Mouse (Mus musculus): ENCODE results near the gene Vwc2.

Vwc2 gene

DNA sequence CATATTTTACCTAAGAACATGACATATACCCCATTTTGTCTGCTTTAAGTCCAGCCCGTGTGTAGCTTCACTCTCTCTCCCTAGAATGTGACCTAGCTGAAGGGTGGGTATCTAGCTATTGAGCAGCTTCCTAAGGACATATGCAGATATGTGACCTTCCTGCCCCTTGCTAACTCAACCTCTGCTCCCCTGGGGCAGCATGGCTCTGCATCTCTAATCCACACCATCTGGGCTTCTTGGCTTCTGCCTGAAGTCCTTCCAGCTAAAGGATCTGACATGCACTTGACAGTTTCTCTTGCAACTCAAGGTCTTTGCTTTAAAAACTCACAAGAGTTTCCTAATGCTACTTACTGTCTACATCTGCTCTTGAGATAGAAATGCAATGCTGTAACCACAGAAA lies 38.7 kb downstream of the Vwc2 start:
- 0 out of 2 replicates have a peak, but pooled peaks cover 10% of the 10 kb centered on the region for H3K9me3 ChIP-seq (ENCODE audit: low read length)
- no peak for TF ChIP-seq NANOG (IDR thresholded peaks at IDR 0.05; ENCODE audit: borderline replicate concordance, low read length)
- no peak for TF ChIP-seq POU5F1 (IDR thresholded peaks at IDR 0.05; ENCODE audit: borderline replicate concordance, low read length)
- no peaks in the 10 kb centered on the region for H3K36me3 ChIP-seq (ENCODE audit: insufficient read depth, low read length)
- H3K27me3 ChIP-seq (ENCODE audit: insufficient read depth, low read length) = no peaks in the 10 kb centered on the region
- H3K4me1 ChIP-seq (replicated peaks; ENCODE audit: low read depth, low read length) = peaks cover 20% of the 10 kb centered on the region
- H3K4me3 ChIP-seq (replicated peaks; ENCODE audit: low read length) = no peak overlapping the region

DNA sequence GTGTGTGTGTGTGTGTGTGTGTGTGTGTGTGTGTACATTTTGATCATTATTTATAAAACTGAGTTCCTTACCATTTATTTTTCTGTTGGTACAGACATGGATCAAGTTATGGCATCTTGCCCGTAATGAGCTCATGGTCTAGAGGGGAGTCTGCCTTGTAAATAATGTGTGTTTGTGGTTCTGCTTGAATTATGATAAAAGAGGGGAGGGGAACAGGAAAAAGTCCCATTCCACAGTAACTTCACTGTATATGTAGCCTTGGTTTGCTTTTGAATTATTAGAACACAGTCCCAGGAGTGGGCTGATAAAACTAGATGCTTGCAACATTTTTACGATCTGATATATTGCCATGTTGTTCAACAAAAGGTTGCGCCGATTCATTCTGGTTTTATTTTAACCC lies 57.4 kb downstream of the Vwc2 start:
- Histone ChIP-seq H3K4me1 (replicated peaks; ENCODE audit: low read depth, low read length) (no peaks in the 10 kb centered on the region), H3K4me3 (replicated peaks; ENCODE audit: low read length) (no peak overlapping the region), H3K9me3 (ENCODE audit: low read length) (no peaks in the 10 kb centered on the region), H3K36me3 (ENCODE audit: insufficient read depth, low read length) (no peaks in the 10 kb centered on the region), H3K27me3 (ENCODE audit: insufficient read depth, low read length) (no peaks in the 10 kb centered on the region)
- TF ChIP-seq POU5F1 (IDR thresholded peaks at IDR 0.05; ENCODE audit: borderline replicate concordance, low read length) (no peak), NANOG (IDR thresholded peaks at IDR 0.05; ENCODE audit: borderline replicate concordance, low read length) (no peak)

DNA sequence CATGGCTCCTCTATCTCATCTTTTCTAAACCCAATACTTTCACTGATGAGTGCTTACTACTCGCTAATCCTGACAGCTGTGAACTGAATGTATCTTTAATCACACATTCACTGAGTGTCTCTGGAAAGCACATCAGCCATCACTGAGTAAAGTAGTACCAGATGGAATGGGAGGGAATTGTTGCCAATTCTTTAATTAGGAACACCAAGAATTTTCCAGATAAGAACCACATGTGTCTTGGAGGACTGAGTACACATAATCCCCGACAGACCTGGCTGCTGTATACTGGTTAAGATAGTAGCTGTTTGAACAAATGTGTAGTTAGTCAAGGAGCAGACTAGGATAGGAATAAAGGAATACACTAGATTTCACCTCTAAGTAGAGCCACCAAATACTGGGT lies 61.2 kb downstream of the Vwc2 start:
- no peaks in the 10 kb centered on the region for H3K36me3 ChIP-seq (ENCODE audit: insufficient read depth, low read length)
- H3K4me3 ChIP-seq (replicated peaks; ENCODE audit: low read length) = no peak overlapping the region
- TF ChIP-seq CTCF (conservative IDR thresholded peaks at IDR 0.05; ENCODE audit: low read length) = no peak
- no peak for TF ChIP-seq NANOG (IDR thresholded peaks at IDR 0.05; ENCODE audit: borderline replicate concordance, low read length)
- TF ChIP-seq POU5F1 (IDR thresholded peaks at IDR 0.05; ENCODE audit: borderline replicate concordance, low read length) = no peak
- no peaks in the 10 kb centered on the region for H3K9me3 ChIP-seq (ENCODE audit: low read length)
- H3K4me1 ChIP-seq (replicated peaks; ENCODE audit: low read depth, low read length) = no peaks in the 10 kb centered on the region
- H3K27me3 ChIP-seq (ENCODE audit: insufficient read depth, low read length) = no peaks in the 10 kb centered on the region

DNA sequence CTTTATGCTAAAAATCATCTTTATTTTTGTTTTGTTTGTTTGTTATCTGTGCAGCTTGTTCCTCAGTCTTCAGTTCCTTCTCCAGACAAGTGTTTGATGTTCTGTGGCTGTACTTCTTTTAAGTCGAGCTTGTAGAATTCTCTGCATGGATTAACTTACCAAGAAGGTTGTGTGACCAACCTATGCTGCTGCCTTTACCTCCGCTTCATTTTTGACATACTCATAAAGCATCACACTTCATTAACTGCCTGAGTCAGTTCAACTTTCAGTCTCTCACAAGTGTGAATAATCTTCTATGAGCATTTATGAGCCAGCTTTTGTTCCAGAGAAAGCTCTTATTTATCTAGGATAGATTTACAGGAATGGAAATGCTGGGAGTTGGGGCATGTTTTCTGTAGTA lies 68.7 kb downstream of the Vwc2 start:
- Histone ChIP-seq H3K9me3 (ENCODE audit: low read length) (no peaks in the 10 kb centered on the region), H3K36me3 (ENCODE audit: insufficient read depth, low read length) (no peaks in the 10 kb centered on the region), H3K4me3 (replicated peaks; ENCODE audit: low read length) (no peak overlapping the region), H3K4me1 (replicated peaks; ENCODE audit: low read depth, low read length) (no peaks in the 10 kb centered on the region), H3K27me3 (ENCODE audit: insufficient read depth, low read length) (no peaks in the 10 kb centered on the region)
- no peak for TF ChIP-seq CTCF (conservative IDR thresholded peaks at IDR 0.05; ENCODE audit: low read length)
- no peak for TF ChIP-seq NANOG (IDR thresholded peaks at IDR 0.05; ENCODE audit: borderline replicate concordance, low read length)
- no peak for TF ChIP-seq POU5F1 (IDR thresholded peaks at IDR 0.05; ENCODE audit: borderline replicate concordance, low read length)

DNA sequence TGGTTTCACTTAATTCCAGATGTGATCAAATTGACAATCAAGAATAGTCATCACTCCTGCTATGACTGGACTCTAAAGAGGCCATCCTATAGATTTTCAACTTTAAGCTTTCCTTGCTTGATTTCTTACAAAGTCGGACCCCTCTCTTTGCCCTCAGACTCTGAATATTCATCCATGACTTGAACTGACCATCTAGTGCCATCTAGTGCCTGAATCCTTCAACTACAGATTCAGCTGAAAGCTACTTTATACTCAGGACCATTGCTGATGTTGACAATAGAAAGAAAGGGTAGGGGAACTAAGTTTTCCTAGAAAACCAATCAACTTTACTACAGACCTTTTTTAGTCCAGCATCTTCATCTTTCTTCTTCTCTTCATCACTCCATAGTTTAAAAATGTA lies 109.1 kb downstream of the Vwc2 start:
- no peaks in the 10 kb centered on the region for H3K9me3 ChIP-seq (ENCODE audit: low read length)
- H3K27me3 ChIP-seq (ENCODE audit: insufficient read depth, low read length) = no peaks in the 10 kb centered on the region
- no peak overlapping the region for H3K4me3 ChIP-seq (replicated peaks; ENCODE audit: low read length)
- TF ChIP-seq POU5F1 (IDR thresholded peaks at IDR 0.05; ENCODE audit: borderline replicate concordance, low read length) (no peak), NANOG (IDR thresholded peaks at IDR 0.05; ENCODE audit: borderline replicate concordance, low read length) (no peak), CTCF (conservative IDR thresholded peaks at IDR 0.05; ENCODE audit: low read length) (no peak)
- no peaks in the 10 kb centered on the region for H3K4me1 ChIP-seq (replicated peaks; ENCODE audit: low read depth, low read length)
- no peaks in the 10 kb centered on the region for H3K36me3 ChIP-seq (ENCODE audit: insufficient read depth, low read length)

DNA sequence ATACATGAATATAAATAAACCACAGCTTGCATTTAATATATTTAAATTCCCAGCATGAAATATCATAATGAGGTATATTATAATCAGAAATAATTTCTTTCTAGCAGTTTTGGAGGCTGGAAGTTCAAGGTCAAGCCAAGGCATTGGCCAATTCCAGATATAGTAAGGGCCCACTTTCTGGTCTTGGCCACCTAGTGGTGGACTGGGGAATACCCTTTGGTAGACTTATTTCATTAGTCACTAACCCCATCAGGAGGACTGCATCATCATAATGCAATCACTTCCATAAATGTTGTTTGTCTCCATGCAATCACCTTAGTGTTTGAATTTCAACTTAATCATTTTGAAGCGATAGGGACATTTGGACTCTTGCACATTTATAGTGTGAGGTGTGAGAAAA lies 125.3 kb downstream of the Vwc2 start:
- TF ChIP-seq CTCF (conservative IDR thresholded peaks at IDR 0.05; ENCODE audit: low read length) (peak; percentile 82), NANOG (IDR thresholded peaks at IDR 0.05; ENCODE audit: borderline replicate concordance, low read length) (no peak), POU5F1 (IDR thresholded peaks at IDR 0.05; ENCODE audit: borderline replicate concordance, low read length) (no peak)
- Histone ChIP-seq H3K36me3 (ENCODE audit: insufficient read depth, low read length) (no peaks in the 10 kb centered on the region), H3K9me3 (ENCODE audit: low read length) (no peaks in the 10 kb centered on the region), H3K27me3 (ENCODE audit: insufficient read depth, low read length) (no peaks in the 10 kb centered on the region), H3K4me1 (replicated peaks; ENCODE audit: low read depth, low read length) (peaks cover 3% of the 10 kb centered on the region; the same call in 1 of the 2 replicates), H3K4me3 (replicated peaks; ENCODE audit: low read length) (no peak overlapping the region)

DNA sequence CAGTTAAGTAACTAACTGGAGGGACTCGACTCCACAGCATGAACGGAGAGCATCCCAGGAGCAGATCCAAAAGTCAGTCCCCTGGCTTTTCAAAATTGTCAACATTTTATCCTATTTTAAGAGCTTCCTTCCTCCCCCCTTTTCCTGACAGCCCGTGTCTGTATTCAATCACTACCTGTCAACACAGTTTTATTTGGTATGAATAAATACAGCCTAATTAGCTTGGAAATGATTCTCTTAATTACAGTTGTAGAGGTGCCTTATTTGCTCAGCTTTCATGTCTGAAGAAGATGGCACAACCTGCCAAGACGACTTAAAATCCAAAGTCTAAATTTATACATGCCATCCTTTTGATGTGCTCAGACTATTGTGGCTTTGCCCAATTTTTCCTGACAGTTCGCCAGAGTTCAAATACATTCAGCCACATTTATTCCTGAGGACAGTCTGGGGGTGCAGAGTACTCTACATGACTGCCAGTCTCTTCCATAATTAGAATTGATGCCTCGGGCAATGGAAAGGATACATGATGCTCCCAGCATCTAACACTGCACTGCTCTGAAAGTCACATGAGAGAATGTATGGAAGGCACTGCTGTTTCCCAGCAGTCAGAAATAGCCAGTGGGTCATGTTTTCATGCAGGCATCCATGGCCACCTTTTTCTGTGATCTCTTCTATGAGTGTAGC lies 128.8 kb downstream of the Vwc2 start:
- Histone ChIP-seq H3K36me3 (ENCODE audit: insufficient read depth, low read length) (no peaks in the 10 kb centered on the region), H3K4me1 (replicated peaks; ENCODE audit: low read depth, low read length) (peaks cover 3% of the 10 kb centered on the region; the same call in 1 of the 2 replicates), H3K4me3 (replicated peaks; ENCODE audit: low read length) (no peak overlapping the region), H3K27me3 (ENCODE audit: insufficient read depth, low read length) (no peaks in the 10 kb centered on the region), H3K9me3 (ENCODE audit: low read length) (no peaks in the 10 kb centered on the region)
- TF ChIP-seq NANOG (IDR thresholded peaks at IDR 0.05; ENCODE audit: borderline replicate concordance, low read length) = no peak

GRCm38 (mm10) chr11:11257348-11257747 lies 143.3 kb downstream of the Vwc2 start:
- H3K4me1 ChIP-seq (replicated peaks; ENCODE audit: low read depth, low read length) = no peaks in the 10 kb centered on the region
- H3K36me3 ChIP-seq (ENCODE audit: insufficient read depth, low read length) = no peaks in the 10 kb centered on the region
- no peaks in the 10 kb centered on the region for H3K9me3 ChIP-seq (ENCODE audit: low read length)
- H3K27me3 ChIP-seq (ENCODE audit: insufficient read depth, low read length) = no peaks in the 10 kb centered on the region
- no peak overlapping the region for H3K4me3 ChIP-seq (replicated peaks; ENCODE audit: low read length)
- TF ChIP-seq NANOG (IDR thresholded peaks at IDR 0.05; ENCODE audit: borderline replicate concordance, low read length) (no peak), CTCF (conservative IDR thresholded peaks at IDR 0.05; ENCODE audit: low read length) (no peak), POU5F1 (IDR thresholded peaks at IDR 0.05; ENCODE audit: borderline replicate concordance, low read length) (no peak)

- Histone ChIP-seq H3K36me3 (ENCODE audit: insufficient read depth, low read length) (no peaks in the 10 kb centered on the region), H3K27me3 (ENCODE audit: insufficient read depth, low read length) (no peaks in the 10 kb centered on the region), H3K4me1 (replicated peaks; ENCODE audit: low read depth, low read length) (no peaks in the 10 kb centered on the region), H3K9me3 (ENCODE audit: low read length) (no peaks in the 10 kb centered on the region), H3K4me3 (replicated peaks; ENCODE audit: low read length) (no peak overlapping the region)
- TF ChIP-seq CTCF (conservative IDR thresholded peaks at IDR 0.05; ENCODE audit: low read length) = no peak
- TF ChIP-seq NANOG (IDR thresholded peaks at IDR 0.05; ENCODE audit: borderline replicate concordance, low read length) = no peak
- TF ChIP-seq POU5F1 (IDR thresholded peaks at IDR 0.05; ENCODE audit: borderline replicate concordance, low read length) = no peak
These were observed 166.1 kb downstream of the Vwc2 start for GRCm38 (mm10) chr11:11280128-11280527.

All from E14TG2a.4 (cell line).